Mouse (Mus musculus) spleen, postnatal 10 days (tissue): Measurements from ENCODE around the gene Ppp3ca.

Experiments
- DNase-seq, 2 experiments: peaks; one replicate each; pipeline ENCODE4 v3.0.0; 2021 to 2022; ENCODE audit warnings: low spot score in 2 of 2

Ppp3ca gene

DNA sequence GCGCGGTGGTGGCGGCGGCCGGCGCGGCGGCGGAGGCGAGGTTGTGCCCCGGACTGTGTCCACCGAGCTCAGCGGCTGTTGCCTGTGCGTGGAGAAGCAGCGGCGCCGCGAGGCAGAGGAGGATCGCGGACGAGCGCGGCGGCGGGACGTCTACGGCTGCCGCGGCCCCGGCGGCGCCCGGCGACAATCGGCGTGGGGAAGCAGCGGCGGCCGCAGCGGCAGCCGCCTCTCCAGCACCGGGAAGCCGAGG, at the start of gene Ppp3ca:
Ppp3ca (plus strand) TSS at position 15 of the 250 bp plus-strand sequence.
- no peak for DNase-seq

DNA sequence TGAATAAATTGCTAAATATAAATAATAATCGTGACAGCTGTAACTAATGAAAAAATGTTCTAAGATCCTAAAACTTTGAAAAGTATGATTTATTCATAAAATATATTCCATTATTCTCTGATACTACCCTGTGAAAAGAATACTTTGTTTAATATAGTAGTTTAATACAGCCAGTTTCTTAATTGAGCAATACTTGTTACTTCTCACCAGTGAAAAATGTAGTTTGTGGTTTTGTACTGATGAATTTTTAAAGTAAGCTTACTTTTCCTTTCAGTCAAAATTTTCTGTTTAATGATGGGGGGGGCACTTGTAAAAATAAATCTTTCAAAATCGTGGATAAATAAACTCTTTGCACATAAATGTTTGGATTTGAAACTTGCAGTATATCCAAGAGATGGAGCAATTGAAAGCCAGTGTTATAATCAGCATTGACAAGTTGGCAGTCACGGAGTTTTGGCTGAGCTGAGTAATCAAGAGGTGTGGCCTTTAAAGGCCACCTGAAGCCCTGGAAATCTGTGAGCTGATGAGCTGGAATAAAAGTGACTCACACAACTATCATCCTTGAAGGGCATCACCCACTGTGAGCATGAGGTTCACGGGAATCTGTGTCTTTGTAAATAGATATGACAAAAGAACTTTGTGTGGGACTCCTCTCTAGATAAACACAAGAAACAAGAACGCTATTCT, 29.2 kb upstream of the Ppp3ca start:
- DNase-seq, result no peak

DNA sequence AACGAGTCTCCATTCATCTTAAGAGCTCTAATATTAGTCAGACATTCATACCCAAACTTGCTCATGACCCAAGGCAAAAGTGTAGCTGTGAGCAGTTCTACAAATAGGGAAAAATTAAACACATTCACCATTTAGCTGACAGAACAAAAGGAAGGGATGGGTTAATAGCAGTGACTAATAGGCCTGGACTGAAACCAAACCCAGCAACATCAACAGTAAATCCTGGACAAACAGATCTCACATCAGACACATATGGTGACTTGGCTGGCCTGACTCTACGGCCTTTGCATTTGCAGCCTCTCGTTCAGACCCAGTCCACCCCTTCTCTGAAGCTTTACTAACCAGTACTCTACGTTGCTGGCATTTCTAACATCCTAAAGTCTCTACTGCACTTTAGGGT, 19.0 kb upstream of the Ppp3ca start:
- DNase-seq, result no peak

DNA sequence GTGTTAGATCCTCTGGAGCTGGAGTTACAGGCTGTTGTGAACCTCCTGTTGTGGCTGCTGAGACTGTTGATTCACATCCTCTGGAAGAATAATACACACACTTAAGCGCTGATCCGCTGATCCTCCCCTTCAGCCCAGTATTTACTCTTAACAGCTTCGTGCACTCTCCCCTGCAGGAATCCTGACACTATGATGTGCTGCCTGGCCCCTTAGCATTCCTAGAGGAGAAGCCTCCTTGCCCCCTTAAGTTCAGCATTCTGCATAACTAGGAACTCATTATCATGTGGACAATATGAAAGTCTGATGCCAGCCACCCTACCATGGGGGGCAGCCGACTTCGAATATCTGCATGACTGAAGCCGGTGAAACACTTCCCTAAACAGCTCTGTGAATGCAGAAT, 18.4 kb upstream of the Ppp3ca start:
- DNase-seq, result no peak

DNA sequence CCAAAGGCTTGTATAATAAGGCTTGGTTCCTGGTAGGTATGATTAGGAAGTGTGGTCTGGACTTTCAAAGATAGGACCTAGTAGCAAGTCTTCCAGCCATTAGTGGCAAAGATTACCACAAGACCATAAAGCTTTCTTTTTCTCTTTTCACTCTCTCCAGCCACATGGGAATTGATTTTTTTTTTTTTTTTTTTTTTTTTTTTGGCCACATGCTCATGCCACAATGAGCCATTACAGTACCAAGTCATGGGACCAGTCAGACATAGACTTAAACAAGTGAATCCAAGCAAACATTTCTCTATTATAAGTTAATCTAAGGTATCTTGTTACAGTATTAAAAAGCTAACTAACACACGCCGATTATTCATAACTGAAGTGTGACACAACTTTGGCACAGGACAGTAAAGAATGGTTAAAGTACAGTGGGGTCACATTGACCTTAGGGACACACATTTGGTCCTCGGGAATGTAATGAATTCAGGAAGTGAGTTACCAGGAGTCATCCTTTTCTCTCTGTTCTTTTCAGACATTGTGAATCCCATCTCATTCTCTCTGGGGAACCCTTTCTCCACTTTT, 13.4 kb upstream of the Ppp3ca start:
- no peak for DNase-seq

DNA sequence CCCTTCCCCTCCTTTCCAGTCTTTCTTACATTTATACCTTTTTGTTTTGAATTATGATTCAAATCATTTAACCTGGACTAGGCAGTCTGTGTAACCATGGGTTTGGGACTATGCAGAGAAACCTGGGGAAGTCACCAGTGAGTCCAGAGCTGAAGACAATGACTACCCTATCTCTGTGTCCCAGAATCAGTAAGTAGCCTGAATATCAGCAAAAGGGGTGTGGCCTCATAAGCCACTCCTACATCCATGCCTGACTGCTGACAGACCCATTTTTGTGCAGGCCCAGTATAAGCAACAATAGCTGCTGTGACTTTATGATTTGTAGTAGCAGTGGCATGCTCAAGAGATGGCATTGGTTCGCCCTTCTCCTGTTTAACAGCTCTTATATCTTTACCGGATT, 11.2 kb upstream of the Ppp3ca start:
- DNase-seq, result no peak

DNA sequence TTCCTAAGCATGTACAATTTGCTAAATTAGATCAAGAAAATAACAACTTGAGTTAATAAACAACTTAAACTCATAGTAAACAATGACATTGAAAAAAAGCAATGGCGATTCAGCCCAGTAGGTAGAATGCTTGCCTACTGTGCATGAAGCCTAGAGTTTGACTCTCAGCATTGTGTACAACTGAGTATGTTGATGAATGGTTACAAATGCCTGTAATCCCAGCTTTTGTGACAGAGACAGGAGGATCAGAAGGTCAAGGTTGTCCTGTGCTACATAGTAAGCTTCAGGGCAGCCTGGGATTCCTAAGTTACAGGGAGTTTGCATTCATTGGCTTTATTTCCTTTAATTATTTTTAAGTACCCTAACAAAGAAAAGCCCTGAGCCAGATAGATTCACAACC, 4.8 kb upstream of the Ppp3ca start:
- DNase-seq, result no peak

DNA sequence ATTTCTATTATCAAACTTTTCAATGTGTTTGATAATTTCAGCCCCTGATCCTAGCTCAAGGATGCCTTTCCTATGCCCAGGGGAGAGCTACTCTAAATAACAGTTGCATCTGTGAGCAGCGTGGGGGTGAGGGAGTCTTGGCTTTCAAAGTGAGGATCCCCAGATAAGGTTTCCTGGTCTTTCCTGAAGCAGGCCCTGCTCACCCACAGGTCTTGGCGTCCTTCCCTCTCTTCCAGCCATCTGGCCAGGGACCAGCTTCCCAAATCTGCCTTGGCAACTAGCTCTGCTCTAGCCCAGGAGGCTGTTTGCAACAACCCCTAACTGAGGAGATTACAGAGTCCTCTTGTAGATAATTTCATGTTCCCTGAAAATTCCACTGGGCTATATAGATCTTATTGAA, 1.9 kb upstream of the Ppp3ca start:
- no peak for DNase-seq

DNA sequence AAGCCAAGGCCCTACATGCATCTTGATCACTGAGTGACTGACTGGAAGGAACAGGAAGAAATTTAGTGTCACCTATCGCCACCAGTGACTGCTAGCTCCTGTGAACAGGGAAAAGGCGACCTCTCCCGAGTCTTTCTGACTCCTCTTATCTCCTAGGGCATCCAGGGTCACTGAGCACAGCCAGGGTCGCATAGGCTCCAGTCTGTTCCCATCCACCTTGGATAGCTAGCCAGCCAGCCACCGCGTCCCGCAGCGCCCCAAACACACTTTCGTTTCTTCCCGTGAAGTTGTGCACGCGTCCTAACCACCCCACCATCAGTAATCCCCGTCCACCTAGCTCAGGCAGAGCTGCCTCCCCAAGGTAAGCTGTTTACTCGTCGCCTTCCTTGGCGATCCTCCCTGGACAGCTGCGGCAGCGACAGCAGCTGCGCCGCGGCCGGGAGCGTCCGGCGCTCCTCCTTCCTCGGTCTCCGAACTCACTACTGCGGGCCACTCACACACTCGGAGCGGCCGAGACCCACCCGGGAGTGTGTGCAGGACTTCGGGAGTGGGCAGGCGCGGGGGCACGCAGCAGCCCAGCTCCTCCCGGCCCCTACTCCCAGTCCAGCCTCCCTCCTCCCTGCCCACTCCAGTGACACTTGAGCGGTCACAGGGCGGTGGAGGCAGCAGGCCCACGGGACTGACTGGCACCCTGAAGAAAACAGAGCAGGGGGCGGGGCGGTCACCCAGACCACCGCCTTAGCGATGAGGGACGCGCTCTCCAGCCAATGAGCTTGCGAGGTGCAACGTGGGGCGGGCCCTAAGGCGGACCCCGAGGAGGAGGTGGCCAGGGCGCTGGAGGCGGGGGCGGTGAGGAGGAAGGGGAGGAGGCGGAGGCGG, 454 bp upstream of the Ppp3ca start:
- DNase-seq, result peak; percentile 99 to 100

DNA sequence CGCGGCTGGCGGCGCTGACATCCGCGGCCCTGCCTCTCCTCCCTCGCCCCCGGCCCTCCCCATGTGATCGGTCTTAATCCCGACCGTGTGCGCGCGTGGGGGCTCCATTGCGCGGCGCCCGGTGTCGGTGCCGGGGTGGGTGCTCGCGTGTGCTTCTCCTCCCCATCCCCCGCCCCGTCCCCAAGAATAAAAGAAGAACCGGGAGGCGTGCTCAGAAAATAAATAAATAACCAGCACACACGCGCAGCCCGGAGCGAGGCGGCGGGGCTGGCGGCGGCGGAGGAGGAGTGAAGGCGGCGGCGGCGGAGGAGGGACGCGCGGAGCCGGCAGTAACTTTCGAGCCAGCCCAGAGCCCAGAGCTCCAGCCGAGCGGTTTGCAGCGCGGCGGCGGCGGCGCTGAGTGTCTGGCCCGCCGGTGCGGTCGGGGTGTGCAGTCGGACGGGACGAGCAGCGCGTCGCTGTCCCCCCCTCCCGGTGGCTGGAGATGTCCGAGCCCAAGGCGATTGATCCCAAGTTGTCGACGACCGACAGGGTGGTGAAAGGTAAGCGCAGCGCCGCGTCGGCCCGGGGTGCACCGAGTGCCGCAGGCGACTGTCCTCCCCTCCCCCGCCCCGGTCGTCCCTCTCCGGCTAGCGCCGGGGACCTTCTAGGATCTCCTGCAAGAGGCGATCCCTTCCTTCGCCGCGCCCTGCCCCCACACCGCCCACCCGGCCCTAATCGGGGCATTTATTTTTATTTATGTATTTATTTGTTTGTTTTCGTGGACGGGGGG, 622 bp downstream of the Ppp3ca start:
- DNase-seq, result peak; percentile 72 to 73

DNA sequence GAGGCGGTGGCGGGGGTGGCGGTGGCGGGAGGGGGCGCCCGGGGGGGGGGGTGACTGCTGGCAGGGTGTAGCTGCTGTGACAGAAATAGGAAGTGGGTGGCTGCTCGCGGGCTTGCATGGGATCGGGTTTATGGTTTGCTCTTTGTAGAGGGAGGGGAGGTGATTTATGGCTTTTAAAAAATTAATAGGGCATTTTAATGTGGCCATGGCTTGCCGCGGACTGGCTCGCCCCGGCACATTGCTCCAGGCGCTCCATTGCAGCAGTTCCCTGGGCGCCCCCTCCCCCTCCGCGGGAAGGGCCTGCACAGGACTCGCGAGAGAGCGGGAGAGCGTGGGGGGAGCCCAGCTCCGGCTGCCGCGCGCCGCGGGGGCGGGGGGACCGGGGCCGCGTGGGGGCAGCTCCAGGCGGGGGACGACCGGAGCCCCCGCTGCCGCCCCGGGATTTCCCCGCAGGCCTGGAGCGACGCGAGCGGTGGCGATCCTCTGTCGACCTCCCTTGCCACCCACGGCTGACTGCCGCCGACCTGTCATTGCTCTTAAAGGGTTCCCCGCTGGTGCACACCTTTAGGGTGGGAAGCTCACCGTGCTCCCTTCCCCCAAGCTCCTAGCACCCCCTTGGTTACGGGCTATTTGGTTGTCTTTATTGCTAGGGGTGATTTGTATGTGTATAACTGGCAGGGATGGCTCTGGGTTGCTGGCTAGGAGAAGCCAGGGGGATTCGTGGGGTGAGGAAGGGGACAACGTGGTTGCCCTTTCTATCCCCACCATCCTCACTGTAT, 1.4 kb downstream of the Ppp3ca start:
- DNase-seq, result peak; percentile 55 to 74

DNA sequence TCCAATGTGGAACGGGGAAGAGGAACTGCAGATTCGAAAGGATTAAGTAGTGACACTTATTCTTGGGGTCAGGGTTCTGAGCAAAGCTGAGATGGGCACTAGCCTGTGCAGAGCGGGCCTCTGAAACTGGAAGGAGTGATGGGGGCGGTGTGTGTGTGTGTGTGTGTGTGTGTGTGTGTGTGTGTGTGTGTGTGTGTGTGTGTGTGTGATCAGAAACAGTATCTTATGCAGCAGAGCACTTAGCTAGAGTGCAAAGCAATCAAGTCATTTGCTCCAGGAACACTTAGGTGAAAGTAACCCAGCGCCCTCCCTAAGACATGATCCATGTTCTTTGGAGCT, 2.0 kb downstream of the Ppp3ca start:
- no peak for DNase-seq

DNA sequence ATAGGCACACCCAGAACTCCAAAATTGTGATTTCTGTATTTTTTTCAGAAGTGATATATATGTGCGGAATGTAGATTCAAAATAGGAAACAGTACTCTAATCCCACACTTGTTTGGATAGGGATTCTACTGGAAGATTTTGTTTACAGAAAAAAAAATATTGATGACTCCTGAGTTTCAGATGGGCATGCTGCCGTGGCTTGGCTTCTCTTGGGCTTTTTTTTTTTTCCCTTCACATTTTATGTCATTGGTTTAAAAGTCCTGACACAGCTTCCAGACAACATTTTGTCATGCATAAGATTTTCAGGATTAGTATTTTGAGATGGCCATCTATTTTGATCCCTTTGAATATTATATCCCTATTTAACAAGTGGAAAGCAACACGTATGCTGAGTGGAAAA, 2.9 kb downstream of the Ppp3ca start:
- DNase-seq, result no peak

DNA sequence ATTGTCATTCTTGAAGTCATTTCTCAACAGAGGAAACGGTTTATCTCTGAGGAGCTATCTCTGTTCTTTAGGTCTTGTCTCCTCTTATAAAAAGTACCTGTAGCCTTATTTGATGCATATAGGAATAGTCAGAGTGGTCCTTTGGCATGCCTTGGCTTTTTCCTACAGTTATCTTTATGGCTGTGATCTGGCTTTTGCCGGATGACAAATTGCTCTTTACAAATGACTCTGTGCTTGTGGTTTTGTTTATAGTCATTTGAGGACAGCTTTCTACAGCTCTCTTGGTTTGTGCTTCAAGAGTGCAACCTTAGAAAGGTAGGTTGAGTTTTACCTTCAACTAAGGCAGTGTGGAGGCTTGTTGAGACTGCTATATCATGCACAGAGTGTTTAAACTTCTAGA, 3.4 kb downstream of the Ppp3ca start:
- DNase-seq, result no peak

DNA sequence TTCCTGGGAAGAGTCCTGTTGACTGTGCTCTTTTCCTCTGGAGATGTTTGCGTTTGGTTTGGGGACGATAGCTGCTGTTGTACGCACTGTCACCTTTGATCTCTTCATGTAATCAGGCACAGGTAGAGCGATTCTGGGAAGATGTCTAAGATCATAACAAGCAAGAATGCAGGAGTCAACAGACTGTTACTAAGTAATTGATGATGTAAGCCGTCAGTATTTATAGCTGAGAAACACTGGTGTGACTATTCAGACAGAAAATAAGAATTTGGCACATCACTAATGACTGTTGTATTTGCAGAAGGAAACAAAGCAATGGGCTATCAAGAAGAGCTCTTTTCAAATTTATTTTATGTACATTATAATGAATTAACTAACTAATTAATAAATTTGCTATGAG, 4.6 kb downstream of the Ppp3ca start:
- DNase-seq, result no peak

DNA sequence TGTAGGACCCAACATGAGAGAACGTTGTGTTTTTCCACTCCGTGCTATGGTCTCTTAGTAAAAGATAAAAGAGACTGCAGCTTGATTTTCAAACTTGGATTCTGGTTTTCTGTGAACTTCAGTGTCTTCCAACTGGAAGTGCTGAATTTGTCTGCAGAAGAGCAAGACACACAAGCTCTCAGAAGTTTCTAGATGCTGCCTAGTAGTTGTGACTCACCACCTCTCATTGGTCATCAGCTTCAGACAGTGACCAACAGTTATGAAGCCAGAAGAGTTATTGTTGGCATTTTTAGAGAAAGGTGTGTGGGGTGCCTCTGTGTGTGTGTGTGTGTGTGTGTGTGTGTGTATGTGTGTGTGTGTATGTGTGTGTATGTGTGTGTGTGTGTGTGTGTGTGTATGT, 7.1 kb downstream of the Ppp3ca start:
- DNase-seq, result no peak

DNA sequence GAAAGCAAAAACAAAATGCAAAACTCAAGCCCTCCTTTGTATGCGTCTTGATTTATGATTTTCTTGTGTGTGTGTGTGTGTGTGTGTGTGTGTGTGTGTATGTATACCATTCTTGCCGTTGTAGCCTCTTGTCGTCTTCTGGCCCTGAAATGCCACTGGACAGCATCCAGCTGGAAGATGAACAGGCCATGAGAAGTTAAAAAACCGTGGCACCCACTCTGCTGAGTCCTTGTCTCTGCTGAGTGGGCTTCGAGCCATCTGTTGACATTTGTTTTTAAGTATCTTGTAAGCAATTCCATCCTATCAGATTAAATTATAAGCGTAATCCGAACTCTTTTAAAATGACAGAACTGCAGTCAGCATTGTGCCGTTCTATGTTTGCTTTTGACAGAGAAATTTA, 8.5 kb downstream of the Ppp3ca start:
- DNase-seq, result no peak

DNA sequence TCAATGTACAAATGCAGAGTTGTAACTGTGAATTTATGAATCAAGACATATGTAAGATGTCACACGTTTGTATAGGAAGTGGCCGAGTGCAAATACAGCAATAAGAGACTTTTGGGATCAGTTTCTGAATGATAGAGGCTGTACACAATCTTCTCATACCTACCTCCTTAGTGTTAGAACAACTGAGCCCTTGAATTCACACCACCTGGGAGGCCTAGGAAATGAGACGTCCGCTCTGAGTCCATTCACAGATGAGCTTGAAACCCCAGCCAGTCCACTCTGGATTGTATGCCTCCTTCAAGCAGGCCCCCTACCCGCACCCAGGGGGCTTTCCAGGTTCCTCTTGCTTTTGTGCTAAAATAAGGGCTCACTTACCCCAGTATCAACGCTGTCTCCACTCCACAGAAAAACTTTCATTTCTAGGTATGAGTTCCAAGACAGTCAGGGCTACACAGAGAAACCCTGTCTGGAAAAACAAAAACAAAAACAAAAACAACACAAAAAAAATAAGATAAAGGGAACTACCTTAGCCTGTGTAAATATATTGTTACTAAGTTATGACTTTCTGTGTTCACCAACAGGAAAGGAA, 10.1 kb downstream of the Ppp3ca start:
- DNase-seq, result no peak

DNA sequence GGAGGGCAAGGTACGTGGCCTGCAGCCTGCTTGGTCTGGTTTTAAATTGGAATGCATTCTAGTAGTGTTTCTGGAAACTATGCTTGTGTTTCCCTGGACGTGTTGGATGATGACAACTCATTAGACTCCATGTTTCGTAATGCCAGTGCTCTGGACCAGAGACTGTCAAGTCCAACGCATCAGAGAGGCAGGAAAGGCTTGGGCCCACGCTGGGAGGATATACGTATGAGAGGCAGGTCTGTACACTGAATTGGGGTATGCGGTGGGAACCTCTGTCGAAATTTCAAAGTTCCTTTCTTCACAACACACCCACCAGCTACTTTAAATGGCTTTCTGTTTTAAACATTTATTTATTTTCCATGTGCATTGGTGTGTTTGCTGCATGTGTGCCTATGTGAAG, 12.3 kb downstream of the Ppp3ca start:
- DNase-seq, result no peak

DNA sequence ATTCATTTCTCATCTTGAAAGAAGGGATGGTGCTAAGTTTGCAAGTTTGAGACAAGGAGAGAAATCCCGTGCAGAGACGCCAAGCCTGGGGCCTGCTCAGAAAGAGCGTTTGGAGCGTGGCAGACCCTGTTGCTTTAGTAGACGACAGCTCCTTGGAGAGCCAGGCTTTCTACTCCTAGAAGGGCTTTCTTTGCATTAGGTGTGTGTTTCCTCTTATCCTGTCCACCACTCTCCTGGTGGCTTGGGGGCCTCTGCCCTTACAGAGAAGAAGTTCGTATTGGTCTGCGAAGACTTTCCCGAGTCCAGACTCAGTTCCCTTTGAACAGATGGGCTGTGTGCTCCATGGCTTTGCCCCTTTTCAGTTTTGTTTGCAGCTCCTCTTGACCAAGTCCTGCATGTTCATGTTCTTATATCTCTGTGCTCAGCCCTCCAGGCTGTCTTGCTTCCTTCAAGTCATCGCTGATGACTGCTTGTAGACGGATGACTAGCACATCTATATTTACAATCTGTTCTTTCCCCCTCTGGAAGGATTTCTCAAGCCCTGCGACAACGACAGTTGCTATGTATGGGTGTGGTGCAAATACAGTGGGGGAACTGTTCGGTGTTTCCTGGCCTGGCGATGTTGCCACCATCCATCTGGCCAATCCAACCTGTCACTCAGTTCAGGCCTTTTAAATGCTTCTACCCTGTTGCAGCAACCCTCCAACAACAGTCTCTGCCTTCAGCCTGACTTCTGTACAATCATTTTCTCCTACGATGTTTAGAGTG, 14.5 kb downstream of the Ppp3ca start:
- no peak for DNase-seq

DNA sequence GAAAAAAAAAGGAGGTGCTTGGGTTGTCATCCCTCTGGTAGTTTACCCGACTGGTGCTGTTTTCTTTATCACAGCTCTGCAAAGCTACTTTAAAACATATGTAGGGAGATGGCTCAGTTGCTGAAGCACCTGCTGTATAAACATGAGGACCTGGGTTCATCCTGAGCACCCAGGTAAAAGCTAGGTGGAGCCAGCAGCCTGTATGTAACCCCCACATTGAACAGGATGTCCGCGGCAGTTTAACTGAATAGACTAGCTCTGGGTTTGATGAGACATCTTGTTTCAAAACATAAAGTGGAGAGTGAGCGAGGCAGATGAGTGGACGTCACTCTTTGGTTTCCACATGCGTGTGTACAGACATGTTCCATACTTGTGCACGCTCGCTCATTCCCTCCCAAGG, 16.5 kb downstream of the Ppp3ca start:
- DNase-seq, result no peak
